Mouse (Mus musculus) kidney, embryonic 16.5 days (tissue): ENCODE measurements at regions not wholly inside any gene's neighbourhood (a gene's known extent, or its start where the extent isn't known, plus 50 kb on each side); places are given as distances from the start of the nearest gene placed in this dataset.
"Not testable (repeated sequence)": the region's sequence is repeated elsewhere in the genome, so short reads cannot be mapped to it uniquely, and the experiment has no call there.

Experiments used
- ATAC-seq: fragments of 200-750 bp; cut with Nextera tagmentation; 2 replicates; pipeline ENCODE4 v1.8.0; 2017; ENCODE audit warnings: moderate TSS enrichment; ENCODE audit not compliant: low FRiP score, low TSS enrichment
- H3K27ac ChIP-seq: fragments of 300-500 bp; sonication (generic); 2 replicates; pipeline ENCODE4 v1.5.1; 2014; ENCODE audit warnings: low read length
- H3K27me3 ChIP-seq: fragments of 300-500 bp; sonication (generic); 2 replicates; pipeline ENCODE4 v1.6.1; 2014; ENCODE audit warnings: low read length, control low read depth, mixed read lengths; ENCODE audit not compliant: insufficient read depth
- H3K36me3 ChIP-seq: fragments of 300-500 bp; sonication (generic); 2 replicates; pipeline ENCODE4 v1.6.1; 2014; ENCODE audit warnings: low read length, control low read depth, mixed read lengths; ENCODE audit not compliant: insufficient read depth
- H3K4me1 ChIP-seq: fragments of 300-500 bp; sonication (generic); 2 replicates; pipeline ENCODE4 v1.6.1; 2014; ENCODE audit warnings: low read length, control low read depth, mixed read lengths; ENCODE audit not compliant: insufficient read depth
- H3K4me2 ChIP-seq: fragments of 300-500 bp; sonication (generic); replicated peaks from 2 replicates; pipeline ENCODE4 v1.6.1; 2014; ENCODE audit warnings: low read depth, low read length
- H3K4me3 ChIP-seq: fragments of 300-500 bp; sonication (generic); 2 replicates; pipeline ENCODE4 v1.5.1; 2014; ENCODE audit warnings: mild to moderate bottlenecking, low read length
- H3K9ac ChIP-seq: fragments of 300-500 bp; sonication (generic); replicated peaks from 2 replicates; pipeline ENCODE4 v1.6.1; 2014; ENCODE audit warnings: low read length
- H3K9me3 ChIP-seq: fragments of 300-500 bp; sonication (generic); 2 replicates; pipeline ENCODE4 v1.6.1; 2016; ENCODE audit warnings: low read length, control low read depth
- WGBS: fragments of 180-500 bp; shearing (Covaris S2); extraction: QIAGEN DNeasy Blood & Tissue Kit; methylation state at CpG from one replicate; pipeline ENCODE4 v1.1.7; 2014; 5-methylcytosine and 5-hydroxymethylcytosine counted together

- peak overlapping the region; percentile 9 for H3K9ac ChIP-seq
- ATAC-seq: peak; percentile 78
Measured at GRCm38 (mm10) chr16:30187907-30188414, 79.3 kb downstream of the Cpn2 start.

GRCm38 (mm10) chr16:30188769-30189430, 78.4 kb downstream of the Cpn2 start:
- Histone ChIP-seq H3K4me1 (peaks cover 69% of the 10 kb centered on the region), H3K4me2 (no peak overlapping the region), H3K27me3 (no peaks in the 10 kb centered on the region), H3K36me3 (no peaks in the 10 kb centered on the region), H3K4me3 (no peak overlapping the region), H3K9ac (peak overlapping the region; percentile 36; the same call in 1 of the 2 replicates), H3K27ac (no peak overlapping the region; the same call in 1 of the 2 replicates), H3K9me3 (no peaks in the 10 kb centered on the region)
- 64% methylated on average over 8 of the region's 8 CpGs for WGBS
- ATAC-seq: no peak

More at GRCm38 (mm10) chr16:30187907-30188414, 79.3 kb downstream of the Cpn2 start:
- Histone ChIP-seq H3K4me1 (peaks cover 61% of the 10 kb centered on the region), H3K9me3 (no peaks in the 10 kb centered on the region), H3K27me3 (no peaks in the 10 kb centered on the region), H3K27ac (peak overlapping the region; percentile 84), H3K36me3 (no peaks in the 10 kb centered on the region), H3K4me3 (peak overlapping the region; percentile 24), H3K4me2 (peak overlapping the region; percentile 45)
- WGBS: under 1% methylated on average over 26 of the region's 26 CpGs

- no peak overlapping the region for H3K4me3 ChIP-seq
- 53% methylated on average over 11 of the region's 11 CpGs for WGBS
- no peak for ATAC-seq
- no peaks in the 10 kb centered on the region for H3K9me3 ChIP-seq
- no peak overlapping the region for H3K4me2 ChIP-seq
- peaks cover 68% of the 10 kb centered on the region for H3K4me1 ChIP-seq
- H3K27me3 ChIP-seq: no peaks in the 10 kb centered on the region
- H3K36me3 ChIP-seq: no peaks in the 10 kb centered on the region
- no peak overlapping the region for H3K9ac ChIP-seq
- no peak overlapping the region for H3K27ac ChIP-seq
Measured at GRCm38 (mm10) chr16:30190351-30190750, 76.9 kb downstream of the Cpn2 start.

GRCm38 (mm10) chr16:30190935-30191514, 76.3 kb downstream of the Cpn2 start:
- ATAC-seq: no peak

GRCm38 (mm10) chr16:30193294-30194261, 73.7 kb downstream of the Cpn2 start:
- WGBS: 37% methylated on average over 8 of the region's 8 CpGs
- 0 out of 2 replicates have a peak overlapping the region, but pooled peaks have one; percentile 15 for H3K4me2 ChIP-seq
- H3K27me3 ChIP-seq: no peaks in the 10 kb centered on the region
- peaks cover 37% of the 10 kb centered on the region for H3K4me1 ChIP-seq
- no peaks in the 10 kb centered on the region for H3K36me3 ChIP-seq
- H3K9me3 ChIP-seq: no peaks in the 10 kb centered on the region
- H3K27ac ChIP-seq: peak overlapping the region; percentile 56; the same call in 1 of the 2 replicates
- ATAC-seq: peak; percentile 50; the same call in 1 of the 2 replicates
- no peak overlapping the region for H3K4me3 ChIP-seq
- 0 out of 2 replicates have a peak overlapping the region, but pooled peaks have one; percentile 16 for H3K9ac ChIP-seq

More at GRCm38 (mm10) chr16:30190935-30191514, 76.3 kb downstream of the Cpn2 start:
- H3K4me3 ChIP-seq: no peak overlapping the region
- peaks cover 62% of the 10 kb centered on the region for H3K4me1 ChIP-seq
- no peaks in the 10 kb centered on the region for H3K9me3 ChIP-seq
- no peaks in the 10 kb centered on the region for H3K36me3 ChIP-seq
- no peaks in the 10 kb centered on the region for H3K27me3 ChIP-seq
- WGBS: 65% methylated on average over 15 of the region's 15 CpGs
- no peak overlapping the region for H3K9ac ChIP-seq
- no peak overlapping the region for H3K4me2 ChIP-seq
- H3K27ac ChIP-seq: no peak overlapping the region

- WGBS: 75% methylated on average over 7 of the region's 7 CpGs
- no peak overlapping the region for H3K9ac ChIP-seq
- peaks cover 4% of the 10 kb centered on the region; the same call in 1 of the 2 replicates for H3K9me3 ChIP-seq
- ATAC-seq: no peak
- peaks cover 31% of the 10 kb centered on the region for H3K4me1 ChIP-seq
- H3K27ac ChIP-seq: peak overlapping the region; percentile 63; the same call in 1 of the 2 replicates
- H3K27me3 ChIP-seq: no peaks in the 10 kb centered on the region
- H3K36me3 ChIP-seq: no peaks in the 10 kb centered on the region
- no peak overlapping the region for H3K4me2 ChIP-seq
- H3K4me3 ChIP-seq: no peak overlapping the region
Measured at GRCm38 (mm10) chr16:30194836-30195235, 72.5 kb downstream of the Cpn2 start.

- not testable (repeated sequence) for H3K4me2 ChIP-seq, H3K27me3 ChIP-seq, H3K27ac ChIP-seq, H3K9ac ChIP-seq, H3K36me3 ChIP-seq, H3K9me3 ChIP-seq, H3K4me3 ChIP-seq, ATAC-seq
- H3K4me1 ChIP-seq: peaks cover 30% of the 10 kb centered on the region
- 87% methylated on average over 2 of the region's 2 CpGs for WGBS
Measured at GRCm38 (mm10) chr16:30195859-30196258, 71.4 kb downstream of the Cpn2 start.

- Histone ChIP-seq H3K27ac (no peak overlapping the region), H3K4me3 (no peak overlapping the region), H3K27me3 (no peaks in the 10 kb centered on the region), H3K9ac (no peak overlapping the region), H3K4me2 (no peak overlapping the region), H3K4me1 (peaks cover 25% of the 10 kb centered on the region), H3K9me3 (peaks cover 4% of the 10 kb centered on the region; the same call in 1 of the 2 replicates), H3K36me3 (no peaks in the 10 kb centered on the region)
- no peak for ATAC-seq
- WGBS: 71% methylated on average over 3 of the region's 3 CpGs
Measured at GRCm38 (mm10) chr16:30197351-30197750, 69.9 kb downstream of the Cpn2 start.

GRCm38 (mm10) chr16:30199836-30200235, 67.5 kb downstream of the Cpn2 start:
- Histone ChIP-seq H3K4me3 (no peak overlapping the region), H3K27me3 (no peaks in the 10 kb centered on the region), H3K9ac (no peak overlapping the region), H3K36me3 (no peaks in the 10 kb centered on the region), H3K9me3 (peaks cover 4% of the 10 kb centered on the region; the same call in 1 of the 2 replicates), H3K4me1 (peaks cover 7% of the 10 kb centered on the region), H3K4me2 (no peak overlapping the region), H3K27ac (no peak overlapping the region)
- ATAC-seq: peak; percentile 58; the same call in 1 of the 2 replicates
- WGBS: 56% methylated on average over 4 of the region's 4 CpGs
